Mouse (Mus musculus): ENCODE results near the gene Fos. TPM values are rescaled to one million over a fixed set of nuclear protein-coding genes. Genes with fewer than 3 reads are reported as not detected.

The Fos gene
- polyA plus RNA-seq, 1 experiment from 2014 or later, result 1.5 TPM

- peak overlapping the region; percentile 98; the same call in 1 of the 2 replicates for H3K4me2 ChIP-seq
- no peak for ATAC-seq (ENCODE audit: insufficient read depth)
- peaks cover 79% of the 10 kb centered on the region for H3K27me3 ChIP-seq
- no peaks in the 10 kb centered on the region for H3K9me3 ChIP-seq (replicated peaks)
- H3K4me3 ChIP-seq (replicated peaks), result no peak overlapping the region
- no peak overlapping the region for H3K27ac ChIP-seq (replicated peaks)
- H3K36me3 ChIP-seq (replicated peaks), result 0 out of 2 replicates have a peak, but pooled peaks cover 5% of the 10 kb centered on the region
- 59% methylated on average over 23 of the region's 23 CpGs for WGBS (ENCODE audit: insufficient replicate concordance)
- no peak overlapping the region for H3K9ac ChIP-seq
- H3K4me1 ChIP-seq (replicated peaks), result peaks cover 65% of the 10 kb centered on the region
Observed at GRCm38 (mm10) chr12:85475920-85476828, 2.5 kb downstream of the Fos start.

DNA sequence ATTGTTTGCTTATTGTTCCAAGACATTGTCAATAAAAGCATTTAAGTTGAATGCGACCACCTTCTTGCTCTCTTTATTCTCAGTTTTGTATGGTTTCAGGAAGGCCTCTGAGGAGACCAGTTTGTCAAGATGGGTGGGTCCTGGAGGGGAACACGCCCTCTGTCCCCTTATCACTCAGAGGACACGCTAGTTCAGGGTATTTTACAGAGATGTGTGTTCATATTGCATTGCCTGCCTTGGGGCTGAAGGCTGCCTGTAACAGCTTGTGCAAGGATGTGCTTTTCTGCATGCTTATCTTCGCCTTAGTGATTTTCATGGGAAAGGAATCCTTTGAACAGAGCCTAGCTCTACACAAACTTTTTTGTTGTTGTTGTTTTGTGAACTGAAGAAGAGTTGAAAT lies 3.5 kb downstream of the Fos start:
- Histone ChIP-seq H3K36me3 (replicated peaks) (0 out of 2 replicates have a peak, but pooled peaks cover 5% of the 10 kb centered on the region), H3K9me3 (replicated peaks) (no peaks in the 10 kb centered on the region), H3K27ac (replicated peaks) (peak overlapping the region; percentile 19), H3K9ac (no peak overlapping the region), H3K4me1 (replicated peaks) (peaks cover 56% of the 10 kb centered on the region), H3K4me3 (replicated peaks) (no peak overlapping the region), H3K4me2 (peak overlapping the region; percentile 27), H3K27me3 (peaks cover 79% of the 10 kb centered on the region)
- WGBS (ENCODE audit: insufficient replicate concordance), result 28% methylated on average over 4 of the region's 4 CpGs
- ATAC-seq (ENCODE audit: insufficient read depth), result peak; percentile 64

DNA sequence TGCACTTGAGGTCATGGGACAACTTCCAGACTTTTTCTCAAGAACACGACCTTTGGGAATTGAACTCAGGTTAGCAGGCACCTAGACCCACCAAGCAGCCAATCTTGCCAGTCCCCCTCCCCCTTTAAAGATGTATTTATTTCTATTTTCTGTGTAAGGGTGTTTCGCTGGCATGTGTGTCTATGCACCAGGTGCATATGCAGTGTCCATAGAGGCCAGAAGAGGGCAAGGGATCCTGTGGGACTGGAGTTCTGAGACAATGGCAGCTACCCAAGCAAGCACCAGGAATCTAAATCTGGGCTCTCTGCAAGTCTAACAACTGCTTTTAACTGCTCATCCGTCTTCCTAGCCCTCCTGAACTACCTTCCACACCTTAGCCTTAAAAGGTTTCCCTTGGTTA lies 4.1 kb downstream of the Fos start:
- H3K27ac ChIP-seq (replicated peaks), result peak overlapping the region; percentile 2; the same call in 1 of the 2 replicates
- no peaks in the 10 kb centered on the region for H3K9me3 ChIP-seq (replicated peaks)
- peaks cover 50% of the 10 kb centered on the region for H3K4me1 ChIP-seq (replicated peaks)
- WGBS (ENCODE audit: insufficient replicate concordance), result 56% methylated on average over 3 of the region's 3 CpGs
- H3K4me2 ChIP-seq, result no peak overlapping the region
- no peak overlapping the region for H3K4me3 ChIP-seq (replicated peaks)
- H3K27me3 ChIP-seq, result peaks cover 79% of the 10 kb centered on the region
- H3K36me3 ChIP-seq (replicated peaks), result 0 out of 2 replicates have a peak, but pooled peaks cover 5% of the 10 kb centered on the region
- no peak overlapping the region for H3K9ac ChIP-seq
- ATAC-seq (ENCODE audit: insufficient read depth), result no peak

- H3K4me3 ChIP-seq (replicated peaks), result no peak overlapping the region
- no peak overlapping the region for H3K9ac ChIP-seq
- ATAC-seq (ENCODE audit: insufficient read depth), result no peak
- peaks cover 70% of the 10 kb centered on the region for H3K27me3 ChIP-seq
- H3K4me1 ChIP-seq (replicated peaks), result peaks cover 43% of the 10 kb centered on the region
- WGBS (ENCODE audit: insufficient replicate concordance), result 58% methylated on average over 7 of the region's 7 CpGs
- H3K9me3 ChIP-seq (replicated peaks), result no peaks in the 10 kb centered on the region
- no peak overlapping the region for H3K4me2 ChIP-seq
- no peak overlapping the region for H3K27ac ChIP-seq (replicated peaks)
- 0 out of 2 replicates have a peak, but pooled peaks cover 5% of the 10 kb centered on the region for H3K36me3 ChIP-seq (replicated peaks)
Observed at GRCm38 (mm10) chr12:85478696-85479095, 5.0 kb downstream of the Fos start.

GRCm38 (mm10) chr12:85479190-85479589 lies 5.5 kb downstream of the Fos start:
- no peak for ATAC-seq (ENCODE audit: insufficient read depth)
- H3K9me3 ChIP-seq (replicated peaks), result no peaks in the 10 kb centered on the region
- H3K4me3 ChIP-seq (replicated peaks), result no peak overlapping the region
- H3K4me2 ChIP-seq, result no peak overlapping the region
- H3K4me1 ChIP-seq (replicated peaks), result peaks cover 38% of the 10 kb centered on the region
- H3K9ac ChIP-seq, result no peak overlapping the region
- 33% methylated on average over 3 of the region's 3 CpGs for WGBS (ENCODE audit: insufficient replicate concordance)
- H3K36me3 ChIP-seq (replicated peaks), result 0 out of 2 replicates have a peak, but pooled peaks cover 5% of the 10 kb centered on the region
- H3K27me3 ChIP-seq, result peaks cover 65% of the 10 kb centered on the region
- no peak overlapping the region for H3K27ac ChIP-seq (replicated peaks)

- H3K4me1 ChIP-seq (replicated peaks), result peaks cover 29% of the 10 kb centered on the region
- no peak overlapping the region for H3K27ac ChIP-seq (replicated peaks)
- WGBS (ENCODE audit: insufficient replicate concordance), result 23% methylated on average over 4 of the region's 4 CpGs
- no peaks in the 10 kb centered on the region for H3K36me3 ChIP-seq (replicated peaks)
- H3K9me3 ChIP-seq (replicated peaks), result no peaks in the 10 kb centered on the region
- no peak overlapping the region for H3K4me2 ChIP-seq
- peaks cover 63% of the 10 kb centered on the region for H3K27me3 ChIP-seq
- no peak overlapping the region for H3K4me3 ChIP-seq (replicated peaks)
- ATAC-seq (ENCODE audit: insufficient read depth), result no peak
- no peak overlapping the region for H3K9ac ChIP-seq
Observed at GRCm38 (mm10) chr12:85483155-85483554, 9.5 kb downstream of the Fos start.

DNA sequence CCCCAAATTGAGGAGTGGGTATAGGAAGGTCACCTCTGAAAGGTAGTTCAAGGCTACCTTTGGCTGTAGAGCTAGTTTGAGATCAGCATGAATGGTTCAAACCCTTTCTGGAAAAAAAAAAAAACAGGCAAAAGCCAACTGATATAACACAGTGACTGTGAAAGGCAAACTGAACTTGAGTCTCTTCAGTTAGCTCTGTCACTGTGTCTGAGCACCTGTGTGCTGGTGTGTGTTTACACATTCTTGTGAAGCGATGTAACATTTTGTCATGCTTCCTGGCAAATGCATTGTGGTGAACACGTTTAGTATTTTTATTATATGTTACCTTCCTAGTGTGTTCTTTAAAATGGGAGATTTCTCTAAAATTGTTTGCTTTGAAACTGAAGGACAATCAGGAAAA lies 11.0 kb downstream of the Fos start:
- ATAC-seq (ENCODE audit: insufficient read depth), result no peak
- Histone ChIP-seq H3K27ac (replicated peaks) (no peak overlapping the region), H3K4me1 (replicated peaks) (peaks cover 28% of the 10 kb centered on the region), H3K9me3 (replicated peaks) (no peaks in the 10 kb centered on the region), H3K27me3 (peaks cover 66% of the 10 kb centered on the region), H3K9ac (no peak overlapping the region), H3K4me3 (replicated peaks) (no peak overlapping the region), H3K4me2 (no peak overlapping the region), H3K36me3 (replicated peaks) (no peaks in the 10 kb centered on the region)
- 49% methylated on average over 2 of the region's 2 CpGs for WGBS (ENCODE audit: insufficient replicate concordance)

DNA sequence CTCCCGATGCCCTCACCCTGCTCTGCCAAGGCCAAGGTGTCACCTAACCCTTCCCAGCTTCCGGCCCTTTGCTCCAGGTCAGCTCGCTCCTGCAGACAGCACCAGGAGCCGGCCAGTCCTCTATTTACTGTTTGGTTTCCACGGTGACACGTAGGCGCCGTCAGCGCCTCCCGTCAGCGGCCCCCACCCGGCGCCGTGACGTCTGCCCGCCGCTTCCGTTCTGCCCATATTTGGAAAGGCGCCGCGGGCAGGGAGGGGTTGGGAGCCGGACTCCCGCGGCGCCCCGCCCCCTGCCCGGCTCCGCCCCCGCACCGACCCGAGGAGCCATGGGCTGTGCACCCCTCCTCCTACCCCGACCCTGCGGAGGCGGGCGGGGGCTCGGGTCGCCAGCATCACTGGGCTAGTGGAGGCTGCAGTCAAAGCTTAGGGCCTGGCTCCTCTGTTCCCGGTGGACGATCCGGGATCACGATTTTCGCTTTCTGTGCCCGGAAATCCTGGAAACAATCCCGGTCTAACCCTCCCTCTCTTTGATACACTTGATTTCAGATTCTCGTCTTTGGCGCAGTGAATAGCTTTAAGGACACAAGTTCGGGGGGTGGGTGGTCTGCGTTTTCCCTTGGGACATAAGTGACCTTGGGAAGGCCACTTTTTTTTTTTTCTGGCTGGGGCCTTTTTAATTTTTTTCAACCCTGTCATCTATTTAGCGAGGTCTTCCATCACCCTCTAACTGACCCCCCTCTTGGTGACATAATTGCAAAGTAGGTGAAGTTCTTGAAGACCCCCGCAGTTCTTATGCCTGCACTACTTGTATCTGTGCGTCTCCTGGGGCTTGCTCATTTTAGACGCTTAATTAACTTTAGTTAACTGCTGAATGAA lies 12.4 kb downstream of the Fos start:
- H3K4me3 ChIP-seq (replicated peaks), result peak overlapping the region; percentile 71
- no peaks in the 10 kb centered on the region for H3K36me3 ChIP-seq (replicated peaks)
- peak overlapping the region; percentile 90 for H3K4me2 ChIP-seq
- peaks cover 64% of the 10 kb centered on the region for H3K27me3 ChIP-seq
- no peaks in the 10 kb centered on the region for H3K9me3 ChIP-seq (replicated peaks)
- peak overlapping the region; percentile 56 for H3K9ac ChIP-seq
- H3K4me1 ChIP-seq (replicated peaks), result peaks cover 28% of the 10 kb centered on the region
- H3K27ac ChIP-seq (replicated peaks), result 0 out of 2 replicates have a peak overlapping the region, but pooled peaks have one; percentile 16
- under 1% methylated on average over 52 of the region's 52 CpGs for WGBS (ENCODE audit: insufficient replicate concordance)
- peak; percentile 96 for ATAC-seq (ENCODE audit: insufficient read depth)

DNA sequence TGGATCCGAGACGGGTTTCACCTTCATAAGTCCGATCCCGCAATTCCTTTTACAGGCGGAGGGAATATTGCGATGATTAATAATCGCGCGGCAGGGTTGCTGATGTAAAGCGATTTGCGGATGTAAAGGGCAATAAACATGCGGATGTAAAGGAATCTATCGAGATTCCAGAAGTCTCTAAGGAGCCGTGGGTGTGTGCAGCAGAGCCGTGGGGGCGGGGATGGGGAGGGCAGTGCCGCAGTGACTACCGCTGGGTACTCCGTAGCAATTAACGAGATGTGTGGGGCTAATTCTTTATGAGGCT lies 13.0 kb downstream of the Fos start:
- peaks cover 28% of the 10 kb centered on the region for H3K4me1 ChIP-seq (replicated peaks)
- peaks cover 58% of the 10 kb centered on the region for H3K27me3 ChIP-seq
- no peaks in the 10 kb centered on the region for H3K9me3 ChIP-seq (replicated peaks)
- no peak overlapping the region for H3K27ac ChIP-seq (replicated peaks)
- ATAC-seq (ENCODE audit: insufficient read depth), result no peak
- H3K36me3 ChIP-seq (replicated peaks), result no peaks in the 10 kb centered on the region
- H3K4me2 ChIP-seq, result peak overlapping the region; percentile 90
- H3K9ac ChIP-seq, result peak overlapping the region; percentile 37
- H3K4me3 ChIP-seq (replicated peaks), result peak overlapping the region; percentile 71
- 1% methylated on average over 20 of the region's 20 CpGs for WGBS (ENCODE audit: insufficient replicate concordance)

- H3K27ac ChIP-seq (replicated peaks), result no peak overlapping the region
Observed at GRCm38 (mm10) chr12:85487545-85488141, 14.0 kb downstream of the Fos start.

More at GRCm38 (mm10) chr12:85487545-85488141, 14.0 kb downstream of the Fos start:
- Histone ChIP-seq H3K36me3 (replicated peaks) (no peaks in the 10 kb centered on the region), H3K27me3 (peaks cover 49% of the 10 kb centered on the region), H3K9me3 (replicated peaks) (no peaks in the 10 kb centered on the region), H3K4me3 (replicated peaks) (peak overlapping the region; percentile 71), H3K4me2 (peak overlapping the region; percentile 90), H3K9ac (no peak overlapping the region), H3K4me1 (replicated peaks) (peaks cover 28% of the 10 kb centered on the region)
- 3% methylated on average over 12 of the region's 12 CpGs for WGBS (ENCODE audit: insufficient replicate concordance)
- ATAC-seq (ENCODE audit: insufficient read depth), result no peak

Data from liver, embryonic 15.5 days (tissue).